Mouse (Mus musculus) hindbrain, embryonic 10.5 days (tissue): ENCODE measurements around the gene Tmem108. TPM values are rescaled to one million over a fixed set of nuclear protein-coding genes. Genes with fewer than 3 reads are reported as not detected.

Experiments
- DNase-seq: peaks from one replicate; pipeline ENCODE4 v3.0.0-alpha.2; 2017; ENCODE audit warnings: low spot score
- H3K27ac ChIP-seq: fragments of 300-500 bp; sonication (generic); 2 replicates; pipeline ENCODE4 v1.5.1; 2016; ENCODE audit warnings: mild to moderate bottlenecking, moderate library complexity
- H3K27me3 ChIP-seq: fragments of 300-500 bp; sonication (generic); 2 replicates; pipeline ENCODE4 v1.6.1; 2016; ENCODE audit warnings: mild to moderate bottlenecking; ENCODE audit not compliant: poor library complexity, insufficient read depth, severe bottlenecking
- H3K36me3 ChIP-seq: fragments of 300-500 bp; sonication (generic); 2 replicates; pipeline ENCODE4 v1.6.1; 2016; ENCODE audit warnings: mild to moderate bottlenecking, moderate library complexity
- H3K4me1 ChIP-seq: fragments of 300-500 bp; sonication (generic); replicated peaks from 2 replicates; pipeline ENCODE4 v1.6.1; 2016; ENCODE audit warnings: mild to moderate bottlenecking
- H3K4me3 ChIP-seq: fragments of 300-500 bp; sonication (generic); 2 replicates; pipeline ENCODE4 v1.5.1; 2016; ENCODE audit warnings: mild to moderate bottlenecking, moderate library complexity
- H3K9me3 ChIP-seq: fragments of 300-500 bp; sonication (generic); 2 replicates; pipeline ENCODE4 v1.6.1; 2016; ENCODE audit warnings: mild to moderate bottlenecking, moderate library complexity
- WGBS: fragments of 180-500 bp; shearing (Covaris S2); methylation state at CpG from one replicate; pipeline ENCODE4 v1.1.7; 2016; 5-methylcytosine and 5-hydroxymethylcytosine counted together
- polyA plus RNA-seq: library from polyadenylated mRNA; unstranded; fragments of >200 nt; fragmentation: Nextera tagmentation; extraction: Ambion mirVana; gene quantifications from 2 replicates; pipeline ENCODE4 v1.2.1, GENCODE M21; 2016

Tmem108 gene
- polyA plus RNA-seq, 1 experiment from 2014 or later: 20.1 TPM

GRCm38 (mm10) chr9:103752618-103753017 is 9.0 kb downstream of the Tmem108 start:
- peaks cover 17% of the 10 kb centered on the region for H3K4me1 ChIP-seq
- WGBS: 95% methylated on average over 10 of the region's 10 CpGs

DNA sequence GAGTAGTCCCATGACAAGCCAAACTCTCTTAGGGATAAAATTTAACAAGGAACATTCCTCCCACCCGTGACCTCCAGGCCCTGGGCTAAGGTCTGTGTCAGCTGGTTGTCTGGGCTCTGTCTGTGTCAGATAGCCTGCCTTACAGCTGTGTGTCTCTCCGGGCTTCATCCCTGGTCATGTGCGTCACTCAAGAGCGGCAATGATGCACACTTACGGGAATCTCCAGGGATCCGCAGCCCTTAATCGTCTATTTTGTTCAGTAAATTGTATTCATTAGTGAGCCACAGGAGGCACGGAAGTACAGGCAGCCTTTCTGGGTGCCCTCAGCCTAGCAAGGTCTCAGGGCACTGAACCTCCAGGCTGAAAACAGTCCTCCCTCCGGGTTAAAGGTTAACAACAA is 10.1 kb downstream of the Tmem108 start:
- Histone ChIP-seq H3K9me3 (no peaks in the 10 kb centered on the region), H3K36me3 (no peaks in the 10 kb centered on the region), H3K4me1 (peaks cover 17% of the 10 kb centered on the region), H3K4me3 (no peak overlapping the region), H3K27me3 (no peaks in the 10 kb centered on the region; the same call in 1 of the 2 replicates), H3K27ac (no peak overlapping the region)
- 53% methylated on average over 9 of the region's 9 CpGs for whole genome bisulfite sequencing
- peak; percentile 22 for DNase-seq

More at GRCm38 (mm10) chr9:103752618-103753017, 9.0 kb downstream of the Tmem108 start:
- no peak overlapping the region for H3K4me3 ChIP-seq
- H3K9me3 ChIP-seq: no peaks in the 10 kb centered on the region
- no peak overlapping the region for H3K27ac ChIP-seq
- H3K36me3 ChIP-seq: no peaks in the 10 kb centered on the region
- no peaks in the 10 kb centered on the region; the same call in 1 of the 2 replicates for H3K27me3 ChIP-seq
- no peak for DNase-seq

DNA sequence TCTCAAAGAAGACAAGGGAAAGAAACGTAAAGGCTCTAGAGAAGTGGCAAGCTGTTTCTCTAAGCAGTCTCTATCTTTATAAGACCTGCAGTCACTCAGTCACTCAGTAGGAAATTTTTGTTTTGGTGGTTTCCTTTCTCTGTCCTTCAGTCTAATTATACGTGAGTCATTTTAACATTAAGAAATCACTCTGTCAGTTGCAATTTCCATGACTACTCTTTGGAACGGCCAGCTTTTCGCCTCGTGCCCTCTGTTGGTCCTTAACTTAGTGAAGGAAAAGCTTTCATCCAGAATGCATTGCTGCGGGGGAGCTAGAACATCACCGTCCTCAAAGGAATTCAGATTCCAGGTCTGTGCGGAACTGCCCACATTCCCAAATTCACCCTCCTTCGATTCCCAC is 11.1 kb downstream of the Tmem108 start:
- Histone ChIP-seq H3K36me3 (no peaks in the 10 kb centered on the region), H3K9me3 (no peaks in the 10 kb centered on the region), H3K27ac (no peak overlapping the region), H3K4me3 (no peak overlapping the region), H3K27me3 (no peaks in the 10 kb centered on the region; the same call in 1 of the 2 replicates), H3K4me1 (peaks cover 17% of the 10 kb centered on the region)
- DNase-seq: no peak
- WGBS: 85% methylated on average over 9 of the region's 9 CpGs

GRCm38 (mm10) chr9:103746598-103746997 is 15.0 kb downstream of the Tmem108 start:
- Histone ChIP-seq H3K4me1 (peaks cover 16% of the 10 kb centered on the region), H3K36me3 (no peaks in the 10 kb centered on the region), H3K9me3 (no peaks in the 10 kb centered on the region), H3K27me3 (no peaks in the 10 kb centered on the region), H3K27ac (no peak overlapping the region), H3K4me3 (no peak overlapping the region)
- WGBS: 88% methylated on average over 5 of the region's 5 CpGs
- DNase-seq: no peak

DNA sequence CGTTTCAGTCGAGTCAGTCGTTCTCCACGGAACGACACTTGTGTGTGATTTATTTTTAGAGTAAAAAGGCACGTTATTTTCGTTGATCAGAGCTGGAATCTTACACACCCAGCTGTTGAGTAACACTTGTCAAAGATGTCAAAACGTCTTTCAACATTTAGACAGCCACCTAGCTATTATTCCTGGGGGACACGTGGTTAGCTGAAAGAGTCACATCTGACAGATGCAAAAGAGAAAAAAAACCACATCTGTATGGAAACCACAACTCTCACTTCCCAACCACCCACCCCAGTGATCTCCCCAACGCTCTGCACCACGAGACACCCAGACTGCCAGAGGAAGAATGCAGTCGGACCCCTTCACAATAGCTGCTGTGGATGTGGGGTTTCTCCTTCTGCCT is 21.5 kb downstream of the Tmem108 start:
- no peaks in the 10 kb centered on the region for H3K9me3 ChIP-seq
- 69% methylated on average over 12 of the region's 12 CpGs for WGBS
- peaks cover 2% of the 10 kb centered on the region; the same call in 1 of the 2 replicates for H3K4me1 ChIP-seq
- no peak overlapping the region for H3K4me3 ChIP-seq
- no peaks in the 10 kb centered on the region for H3K27me3 ChIP-seq
- no peak overlapping the region for H3K27ac ChIP-seq
- DNase-seq: no peak
- no peaks in the 10 kb centered on the region for H3K36me3 ChIP-seq

- no peaks in the 10 kb centered on the region for H3K9me3 ChIP-seq
- no peaks in the 10 kb centered on the region for H3K36me3 ChIP-seq
- DNase-seq: no peak
- H3K27me3 ChIP-seq: no peaks in the 10 kb centered on the region
- H3K4me1 ChIP-seq: peaks cover 2% of the 10 kb centered on the region; the same call in 1 of the 2 replicates
- WGBS: 94% methylated on average over 4 of the region's 4 CpGs
- H3K4me3 ChIP-seq: no peak overlapping the region
- no peak overlapping the region for H3K27ac ChIP-seq
These were observed 22.6 kb downstream of the Tmem108 start for GRCm38 (mm10) chr9:103739062-103739461.

- Histone ChIP-seq H3K9me3 (no peaks in the 10 kb centered on the region), H3K27ac (no peak overlapping the region), H3K4me1 (no peaks in the 10 kb centered on the region), H3K36me3 (no peaks in the 10 kb centered on the region), H3K27me3 (no peaks in the 10 kb centered on the region), H3K4me3 (no peak overlapping the region)
- no peak for DNase-seq
- 67% methylated on average over 2 of the region's 2 CpGs for WGBS
These were observed 31.9 kb downstream of the Tmem108 start for GRCm38 (mm10) chr9:103729716-103730115.

DNA sequence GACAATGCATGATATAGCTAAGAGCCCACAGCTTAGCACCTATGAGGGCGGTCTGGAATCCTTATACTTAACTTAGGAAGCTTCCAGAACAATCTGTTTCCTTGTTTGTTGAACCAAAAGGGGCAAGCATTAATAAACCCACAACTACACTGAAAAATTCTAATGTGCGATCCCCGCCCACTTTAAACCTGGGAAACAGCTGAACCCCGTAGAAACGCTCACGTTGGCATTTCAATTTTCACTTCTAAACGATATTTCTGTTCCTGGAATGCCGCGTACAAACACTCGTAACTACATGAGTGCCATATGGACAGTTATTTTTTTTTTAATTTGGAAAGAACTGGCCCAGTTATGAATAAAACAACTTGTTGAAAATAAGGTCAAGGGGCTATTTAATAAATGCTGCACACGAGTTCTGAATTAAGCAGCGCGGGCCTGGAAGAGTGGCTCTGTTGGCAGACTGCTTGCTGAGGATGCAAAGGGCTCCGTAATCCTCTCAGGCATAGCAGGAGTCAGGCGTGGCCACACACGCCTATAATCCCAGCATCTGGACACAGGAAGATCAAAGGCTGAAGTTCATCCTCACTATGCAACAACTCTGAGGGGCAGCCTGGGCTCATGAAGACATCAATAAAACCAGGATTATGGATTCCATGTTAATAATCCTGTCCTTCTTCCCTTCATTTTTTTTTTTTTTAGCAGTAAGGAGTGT is 34.7 kb downstream of the Tmem108 start:
- WGBS: 89% methylated on average over 16 of the region's 16 CpGs
- 0 out of 2 replicates have a peak, but pooled peaks cover 4% of the 10 kb centered on the region for H3K4me1 ChIP-seq
- DNase-seq: no peak
- no peaks in the 10 kb centered on the region for H3K9me3 ChIP-seq
- H3K27ac ChIP-seq: no peak overlapping the region
- peaks cover 5% of the 10 kb centered on the region; the same call in 1 of the 2 replicates for H3K36me3 ChIP-seq
- no peak overlapping the region for H3K4me3 ChIP-seq
- no peaks in the 10 kb centered on the region for H3K27me3 ChIP-seq

DNA sequence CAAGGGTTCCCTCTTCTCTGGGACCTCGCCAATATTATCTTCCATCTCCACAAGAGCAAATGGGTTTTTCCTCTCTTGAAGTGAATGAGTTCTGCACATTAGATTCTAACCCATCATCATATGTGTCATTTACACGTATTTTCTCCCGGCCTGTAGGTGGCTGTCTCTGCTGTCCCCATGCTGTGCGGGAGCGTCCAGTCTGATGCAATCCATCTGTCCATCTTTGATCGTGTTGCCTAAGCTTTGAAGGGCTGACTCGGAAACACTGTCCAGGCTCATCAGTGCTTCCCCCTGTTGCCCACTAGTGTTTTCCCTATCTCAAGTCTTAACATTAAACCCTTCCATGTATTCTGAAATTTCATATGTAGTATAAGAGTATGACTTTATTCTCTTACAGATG is 36.1 kb downstream of the Tmem108 start:
- WGBS: 87% methylated on average over 7 of the region's 7 CpGs
- no peak overlapping the region for H3K27ac ChIP-seq
- no peaks in the 10 kb centered on the region for H3K27me3 ChIP-seq
- no peak overlapping the region for H3K4me3 ChIP-seq
- no peaks in the 10 kb centered on the region for H3K9me3 ChIP-seq
- DNase-seq: no peak
- 0 out of 2 replicates have a peak, but pooled peaks cover 4% of the 10 kb centered on the region for H3K4me1 ChIP-seq
- H3K36me3 ChIP-seq: peaks cover 5% of the 10 kb centered on the region; the same call in 1 of the 2 replicates

DNA sequence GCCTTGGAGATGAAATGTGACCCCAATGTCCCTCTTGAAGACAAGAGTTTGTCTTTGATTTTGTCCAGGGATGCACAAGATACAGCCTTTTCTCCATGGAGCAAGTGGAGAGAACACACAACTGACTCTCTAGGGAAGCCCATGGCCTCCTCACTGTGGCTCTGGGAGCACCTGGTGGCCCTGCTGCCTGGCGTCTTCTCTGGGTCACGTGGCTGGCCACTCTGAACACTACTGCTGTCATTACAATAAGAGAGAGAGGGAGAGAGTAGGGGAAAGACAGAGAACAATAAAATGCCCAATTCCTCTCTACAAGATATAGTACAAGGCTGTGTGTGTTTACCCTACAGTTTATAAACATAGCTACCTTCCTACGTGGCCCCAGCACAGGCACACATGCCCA is 40.2 kb downstream of the Tmem108 start:
- DNase-seq: no peak
- H3K27ac ChIP-seq: no peak overlapping the region
- peaks cover 5% of the 10 kb centered on the region; the same call in 1 of the 2 replicates for H3K36me3 ChIP-seq
- H3K4me3 ChIP-seq: no peak overlapping the region
- 0 out of 2 replicates have a peak, but pooled peaks cover 4% of the 10 kb centered on the region for H3K4me1 ChIP-seq
- WGBS: 79% methylated on average over 3 of the region's 3 CpGs
- no peaks in the 10 kb centered on the region for H3K9me3 ChIP-seq
- H3K27me3 ChIP-seq: no peaks in the 10 kb centered on the region

GRCm38 (mm10) chr9:103721081-103721480 is 40.6 kb downstream of the Tmem108 start:
- 91% methylated on average over 8 of the region's 8 CpGs for WGBS

GRCm38 (mm10) chr9:103720021-103720420 is 41.6 kb downstream of the Tmem108 start:
- no peak for DNase-seq
- Histone ChIP-seq H3K4me1 (0 out of 2 replicates have a peak, but pooled peaks cover 4% of the 10 kb centered on the region), H3K9me3 (no peaks in the 10 kb centered on the region), H3K27me3 (no peaks in the 10 kb centered on the region), H3K36me3 (peaks cover 5% of the 10 kb centered on the region; the same call in 1 of the 2 replicates), H3K4me3 (no peak overlapping the region), H3K27ac (no peak overlapping the region)
- WGBS: 92% methylated on average over 11 of the region's 11 CpGs

More at GRCm38 (mm10) chr9:103721081-103721480, 40.6 kb downstream of the Tmem108 start:
- Histone ChIP-seq H3K36me3 (peaks cover 5% of the 10 kb centered on the region; the same call in 1 of the 2 replicates), H3K4me1 (0 out of 2 replicates have a peak, but pooled peaks cover 4% of the 10 kb centered on the region), H3K4me3 (no peak overlapping the region), H3K27me3 (no peaks in the 10 kb centered on the region), H3K9me3 (no peaks in the 10 kb centered on the region), H3K27ac (no peak overlapping the region)
- no peak for DNase-seq

DNA sequence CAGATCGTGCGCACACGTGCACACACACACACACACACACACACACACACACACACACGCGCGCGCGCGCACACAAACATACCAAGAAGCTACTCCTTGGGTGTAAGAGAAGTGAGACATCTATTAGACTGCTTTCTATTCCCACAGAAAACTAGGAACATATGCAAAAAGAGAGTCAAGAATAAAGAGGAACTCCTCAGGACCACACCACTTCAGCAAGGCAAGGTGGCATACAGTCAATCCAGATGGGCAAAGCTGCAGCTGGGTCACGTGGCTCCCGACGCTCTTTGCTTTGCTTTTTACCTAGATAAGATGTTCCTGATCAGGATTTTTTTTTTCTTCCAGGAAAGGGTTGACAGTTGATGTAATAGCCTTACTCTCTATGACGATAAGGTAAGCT is 45.6 kb downstream of the Tmem108 start:
- Histone ChIP-seq H3K4me1 (0 out of 2 replicates have a peak, but pooled peaks cover 10% of the 10 kb centered on the region), H3K9me3 (no peaks in the 10 kb centered on the region), H3K27ac (no peak overlapping the region), H3K4me3 (no peak overlapping the region), H3K36me3 (no peaks in the 10 kb centered on the region), H3K27me3 (no peaks in the 10 kb centered on the region)
- DNase-seq: no peak
- WGBS: 93% methylated on average over 13 of the region's 13 CpGs
